Comparison of ENCODE assay signal across 15 mouse cellular contexts in genomic region chr2:135787415-135787814, GRCm38 (mm10).
"Had no signal": no experiment of that assay in that cellular context is flagged by ENCODE, and none has a peak within 500 bp of the region (broad histone marks: within the 10 kb centered on the region; RNA-seq: fewer than 3 reads in every experiment).

No protein-coding gene starts in this region.

- DNase-seq: retina, postnatal 1 day; right cerebral cortex, adult 18-20 months; right cerebral cortex, postnatal 14 days; right cerebral cortex, postnatal 25 days; right cerebral cortex, postnatal 4 days; spleen, adult 18-20 months; thymus, adult 18-20 months; thymus, adult 2 months; thymus, postnatal 14 days; thymus, postnatal 25 days; thymus, postnatal 36 days; thymus, postnatal 4 days had no signal

- H3K9ac ChIP-seq: neural tube, embryonic 13.5 days; neural tube, embryonic 15.5 days; stomach, embryonic 15.5 days had no signal

- H3K27ac ChIP-seq: neural tube, embryonic 13.5 days; neural tube, embryonic 15.5 days; stomach, embryonic 15.5 days had no signal

- H3K4me3 ChIP-seq: neural tube, embryonic 13.5 days; neural tube, embryonic 15.5 days; stomach, embryonic 15.5 days had no signal

- H3K4me2 ChIP-seq: neural tube, embryonic 13.5 days; neural tube, embryonic 15.5 days; stomach, embryonic 15.5 days had no signal

- H3K4me1 ChIP-seq: neural tube, embryonic 13.5 days; neural tube, embryonic 15.5 days; stomach, embryonic 15.5 days had no signal

- H3K36me3 ChIP-seq: neural tube, embryonic 13.5 days; neural tube, embryonic 15.5 days; stomach, embryonic 15.5 days had no signal

- H3K27me3 ChIP-seq: neural tube, embryonic 13.5 days; neural tube, embryonic 15.5 days; stomach, embryonic 15.5 days had no signal

- H3K9me3 ChIP-seq: neural tube, embryonic 15.5 days; stomach, embryonic 15.5 days had no signal
